Mouse (Mus musculus): ENCODE measurements around the gene Sfswap. TPM values are rescaled to one million over a fixed set of nuclear protein-coding genes. Genes with fewer than 3 reads are reported as not detected.

Gene Sfswap
- total and polyA plus RNA-seq, 2 experiments, result 18.9 to 32.9 TPM

Other genes starting within 250 kb of the Sfswap start
- gene Mmp17, start 82.9 kb downstream of the Sfswap start, total RNA-seq (2014; rRNA removed), result 0.09 and 0.20 TPM in 2 replicates
- 0.26 and 0.31 TPM in 2 replicates for gene Mmp17, start 82.9 kb downstream of the Sfswap start, polyA plus RNA-seq (2012; rRNA removed)
- 0.74 TPM in 2 replicates for gene Zfp11, start 168.9 kb downstream of the Sfswap start, total RNA-seq (2014; rRNA removed)
- gene Zfp11, start 168.9 kb downstream of the Sfswap start, polyA plus RNA-seq (2012; rRNA removed), result 0.58 and 0.61 TPM in 2 replicates
- gene Sept14, start 207.3 kb downstream of the Sfswap start, total RNA-seq (2014; rRNA removed), result not detected in 2 replicates
- not detected in 2 replicates for gene Sept14, start 207.3 kb downstream of the Sfswap start, polyA plus RNA-seq (2012; rRNA removed)
- 55.5 and 60.8 TPM in 2 replicates for gene Mrps17, start 214.3 kb downstream of the Sfswap start, total RNA-seq (2014; rRNA removed)
- 78.0 and 94.6 TPM in 2 replicates for gene Mrps17, start 214.3 kb downstream of the Sfswap start, polyA plus RNA-seq (2012; rRNA removed)
- gene Nipsnap2, start 223.8 kb downstream of the Sfswap start, total RNA-seq (2014; rRNA removed), result 15.0 and 15.2 TPM in 2 replicates
- 10.8 and 15.0 TPM in 2 replicates for gene Nipsnap2, start 223.8 kb downstream of the Sfswap start, polyA plus RNA-seq (2012; rRNA removed)

Measured in liver, adult 2 months (tissue).